Mouse (Mus musculus): Measurements from ENCODE around the gene Ostc. TPM values are rescaled to one million over a fixed set of nuclear protein-coding genes. Genes with fewer than 3 reads are reported as not detected.

Ostc gene
- polyA plus RNA-seq, 1 experiment from 2014 or later = 76.7 TPM

GRCm38 (mm10) chr3:130689630-130690029, 19.6 kb downstream of the Ostc start:
- Histone ChIP-seq H3K79me2 (ENCODE audit: inconsistent target) (no peaks in the 10 kb centered on the region), H3K36me3 (ENCODE audit: inconsistent target) (no peaks in the 10 kb centered on the region)
- WGBS (ENCODE audit: missing documents) = 51% methylated on average over 12 of the region's 12 CpGs

GRCm38 (mm10) chr3:130687051-130687450, 22.2 kb downstream of the Ostc start:
- Histone ChIP-seq H3K36me3 (ENCODE audit: inconsistent target) (no peaks in the 10 kb centered on the region), H3K4me3 (ENCODE audit: inconsistent target) (no peak overlapping the region), H3K27ac (no peak overlapping the region), H3K79me2 (ENCODE audit: inconsistent target) (no peaks in the 10 kb centered on the region)
- WGBS (ENCODE audit: missing documents) = 100% methylated on average over 1 of the region's 1 CpGs

More at GRCm38 (mm10) chr3:130689630-130690029, 19.6 kb downstream of the Ostc start:
- Histone ChIP-seq H3K4me3 (ENCODE audit: inconsistent target) (no peak overlapping the region), H3K27ac (no peak overlapping the region)

DNA sequence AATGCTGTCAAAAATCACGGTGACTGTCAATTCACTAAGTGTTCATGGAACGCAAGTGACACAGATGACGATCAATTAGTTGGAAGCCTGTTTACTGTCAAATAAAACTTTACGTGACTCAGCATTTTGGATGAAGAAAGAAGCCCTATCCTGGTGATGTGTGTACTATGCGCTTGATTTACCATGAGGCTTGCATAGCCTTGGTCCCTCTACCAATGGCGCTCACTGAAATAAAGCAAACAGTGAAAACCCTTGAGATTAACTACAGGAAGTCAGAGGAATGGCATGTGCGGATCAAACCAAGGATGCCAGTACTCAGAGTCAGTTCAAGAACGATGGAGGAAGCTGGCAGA, 24.3 kb downstream of the Ostc start:
- Histone ChIP-seq H3K4me3 (ENCODE audit: inconsistent target) (no peak overlapping the region), H3K36me3 (ENCODE audit: inconsistent target) (no peaks in the 10 kb centered on the region), H3K27ac (no peak overlapping the region), H3K79me2 (ENCODE audit: inconsistent target) (no peaks in the 10 kb centered on the region)
- 84% methylated on average over 8 of the region's 8 CpGs for WGBS (ENCODE audit: missing documents)

DNA sequence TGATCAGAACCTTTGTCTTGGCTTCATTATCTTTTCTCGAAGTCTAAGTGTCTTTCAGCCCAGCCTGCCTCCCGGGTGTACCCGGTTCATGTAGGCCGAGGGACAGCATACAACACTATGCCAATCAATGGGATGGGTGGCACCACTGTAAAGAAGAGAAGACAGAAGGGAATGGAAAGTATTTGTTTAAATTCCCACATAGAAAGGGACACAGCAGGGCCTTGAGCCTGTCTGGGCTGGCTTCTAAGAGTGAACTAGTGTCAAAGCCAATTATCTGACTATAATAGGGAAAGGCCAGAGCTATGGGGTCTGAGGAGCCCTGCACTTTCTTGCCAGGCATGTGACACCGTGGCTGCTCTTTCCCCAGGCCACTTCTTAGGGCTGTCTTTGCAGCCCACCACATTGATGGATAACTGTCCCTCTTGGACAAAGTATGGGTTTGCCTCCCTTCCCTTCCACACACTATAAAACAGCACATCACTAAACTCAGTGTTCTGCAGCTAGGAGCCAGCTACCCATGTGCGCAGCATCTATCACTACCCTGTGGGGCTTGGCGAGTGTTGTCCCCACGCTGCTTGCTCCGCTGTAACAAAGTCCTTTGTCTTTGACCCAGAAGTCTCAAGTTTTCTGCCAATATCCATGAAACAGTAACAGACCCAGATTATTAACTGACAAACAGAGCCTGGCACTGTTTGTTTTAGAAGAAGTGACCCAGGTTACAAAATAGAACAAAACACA, 24.8 kb downstream of the Ostc start:
- 93% methylated on average over 9 of the region's 9 CpGs for WGBS (ENCODE audit: missing documents)
- Histone ChIP-seq H3K27ac (no peak overlapping the region), H3K4me3 (ENCODE audit: inconsistent target) (no peak overlapping the region), H3K36me3 (ENCODE audit: inconsistent target) (no peaks in the 10 kb centered on the region), H3K79me2 (ENCODE audit: inconsistent target) (no peaks in the 10 kb centered on the region)

GRCm38 (mm10) chr3:130683836-130684235, 25.4 kb downstream of the Ostc start:
- Histone ChIP-seq H3K36me3 (ENCODE audit: inconsistent target) (no peaks in the 10 kb centered on the region), H3K4me3 (ENCODE audit: inconsistent target) (no peak overlapping the region), H3K79me2 (ENCODE audit: inconsistent target) (no peaks in the 10 kb centered on the region), H3K27ac (no peak overlapping the region)
- 93% methylated on average over 8 of the region's 8 CpGs for WGBS (ENCODE audit: missing documents)

GRCm38 (mm10) chr3:130682183-130682582, 27.1 kb downstream of the Ostc start:
- Histone ChIP-seq H3K4me3 (ENCODE audit: inconsistent target) (no peak overlapping the region), H3K27ac (no peak overlapping the region), H3K36me3 (ENCODE audit: inconsistent target) (no peaks in the 10 kb centered on the region), H3K79me2 (ENCODE audit: inconsistent target) (no peaks in the 10 kb centered on the region)
- WGBS (ENCODE audit: missing documents) = 94% methylated on average over 9 of the region's 9 CpGs

GRCm38 (mm10) chr3:130681226-130681625, 28.0 kb downstream of the Ostc start:
- Histone ChIP-seq H3K36me3 (ENCODE audit: inconsistent target) (no peaks in the 10 kb centered on the region), H3K27ac (no peak overlapping the region), H3K4me3 (ENCODE audit: inconsistent target) (no peak overlapping the region), H3K79me2 (ENCODE audit: inconsistent target) (no peaks in the 10 kb centered on the region)
- 82% methylated on average over 2 of the region's 2 CpGs for WGBS (ENCODE audit: missing documents)

DNA sequence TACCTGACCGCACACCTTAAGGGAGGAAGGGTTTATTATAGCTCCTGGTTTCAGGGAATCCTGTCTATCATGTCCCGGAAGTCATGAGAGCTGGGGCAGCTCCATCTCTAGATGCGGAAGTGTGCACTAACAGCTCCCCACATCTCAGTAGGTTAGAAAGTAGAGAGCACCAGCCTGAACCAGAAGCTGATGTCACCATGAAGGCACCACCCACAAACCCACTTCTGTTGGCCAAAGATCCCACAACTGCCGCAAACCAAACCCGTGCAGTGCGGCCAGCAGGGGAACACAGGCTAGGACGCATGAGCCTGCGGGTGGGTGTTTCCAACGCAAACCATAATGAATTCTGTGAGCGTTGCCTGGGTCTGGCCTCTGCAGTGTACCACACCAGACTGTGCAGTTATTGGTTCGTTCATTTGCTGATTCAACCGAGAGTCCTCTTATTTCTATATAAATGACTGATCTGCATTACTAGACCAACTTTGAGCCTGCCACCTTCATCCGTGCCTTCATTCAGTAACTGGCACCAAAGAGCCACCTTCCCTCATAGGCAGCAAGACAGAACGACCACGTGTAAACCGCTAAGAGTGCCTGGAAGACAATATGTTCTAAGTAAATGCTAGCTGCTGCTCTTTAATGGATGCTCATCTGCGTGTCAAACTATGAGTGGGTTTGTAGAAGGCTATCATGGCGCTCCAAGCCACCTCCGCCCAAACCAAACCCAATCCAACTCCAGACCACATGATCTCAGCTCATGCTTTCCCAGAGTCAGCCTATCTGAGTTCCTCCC, 31.4 kb downstream of the Ostc start:
- Histone ChIP-seq H3K27ac (no peak overlapping the region), H3K79me2 (ENCODE audit: inconsistent target) (no peaks in the 10 kb centered on the region), H3K36me3 (ENCODE audit: inconsistent target) (no peaks in the 10 kb centered on the region), H3K4me3 (ENCODE audit: inconsistent target) (no peak overlapping the region)
- WGBS (ENCODE audit: missing documents) = 93% methylated on average over 19 of the region's 19 CpGs

GRCm38 (mm10) chr3:130671291-130671690, 38.0 kb downstream of the Ostc start:
- Histone ChIP-seq H3K79me2 (ENCODE audit: inconsistent target) (no peaks in the 10 kb centered on the region), H3K27ac (no peak overlapping the region), H3K36me3 (ENCODE audit: inconsistent target) (no peaks in the 10 kb centered on the region), H3K4me3 (ENCODE audit: inconsistent target) (no peak overlapping the region)
- 88% methylated on average over 14 of the region's 14 CpGs for WGBS (ENCODE audit: missing documents)

DNA sequence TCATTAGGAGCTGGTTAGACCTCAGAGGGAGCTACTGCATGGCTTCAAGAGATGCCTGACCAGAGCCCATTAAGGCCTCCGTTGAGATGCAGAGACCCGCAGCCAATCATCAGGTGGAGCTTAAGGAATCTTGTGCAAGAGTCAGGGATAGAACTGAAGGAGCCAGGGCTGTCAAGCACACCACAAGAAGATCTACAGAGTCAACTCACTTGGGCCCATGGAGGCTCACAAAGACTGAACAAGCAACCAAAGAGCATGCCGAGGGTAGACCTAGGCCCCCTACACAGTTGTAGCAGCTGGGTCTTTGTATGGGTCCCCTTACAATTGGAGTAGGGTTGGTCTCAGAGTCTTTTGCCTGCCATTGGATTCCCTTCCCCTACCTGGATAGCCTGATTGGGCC, 46.7 kb downstream of the Ostc start:
- H3K4me3 ChIP-seq (ENCODE audit: inconsistent target) = no peak overlapping the region
- WGBS (ENCODE audit: missing documents) = 97% methylated on average over 3 of the region's 3 CpGs
- no peaks in the 10 kb centered on the region for H3K36me3 ChIP-seq (ENCODE audit: inconsistent target)
- no peak overlapping the region for H3K27ac ChIP-seq
- H3K79me2 ChIP-seq (ENCODE audit: inconsistent target) = no peaks in the 10 kb centered on the region

- H3K4me3 ChIP-seq (ENCODE audit: inconsistent target) = no peak overlapping the region
- 83% methylated on average over 6 of the region's 6 CpGs for WGBS (ENCODE audit: missing documents)
Measured at GRCm38 (mm10) chr3:130660619-130661018, 48.6 kb downstream of the Ostc start.

DNA sequence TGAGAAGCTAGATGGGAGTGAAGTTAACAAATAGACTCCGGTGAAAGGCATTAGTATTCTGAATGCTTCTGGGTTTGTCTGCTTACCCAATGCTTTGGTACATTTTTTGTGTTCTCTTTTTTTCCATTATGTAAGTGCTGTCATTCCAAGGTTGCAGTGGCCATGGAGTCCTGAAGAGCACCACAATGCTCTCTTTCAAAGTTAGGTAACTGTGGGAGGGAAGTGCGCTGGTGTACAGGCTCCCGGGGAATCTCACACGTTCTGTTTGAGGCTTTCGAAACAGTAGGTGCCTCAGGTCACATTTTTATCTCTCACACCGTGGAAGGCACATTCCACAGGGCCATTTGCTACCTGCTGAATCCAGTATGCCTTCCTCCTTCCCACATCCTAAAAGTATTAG, 59.7 kb downstream of the Ostc start:
- no peaks in the 10 kb centered on the region for H3K36me3 ChIP-seq (ENCODE audit: inconsistent target)
- no peaks in the 10 kb centered on the region for H3K79me2 ChIP-seq (ENCODE audit: inconsistent target)
- no peak overlapping the region for H3K4me3 ChIP-seq (ENCODE audit: inconsistent target)
- 73% methylated on average over 6 of the region's 6 CpGs for WGBS (ENCODE audit: missing documents)
- H3K27ac ChIP-seq = no peak overlapping the region

More at GRCm38 (mm10) chr3:130660619-130661018, 48.6 kb downstream of the Ostc start:
- no peak overlapping the region for H3K27ac ChIP-seq
- H3K36me3 ChIP-seq (ENCODE audit: inconsistent target) = no peaks in the 10 kb centered on the region
- H3K79me2 ChIP-seq (ENCODE audit: inconsistent target) = no peaks in the 10 kb centered on the region

GRCm38 (mm10) chr3:130646110-130646810, 63.0 kb downstream of the Ostc start:
- Histone ChIP-seq H3K27ac (no peak overlapping the region), H3K4me3 (ENCODE audit: inconsistent target) (no peak overlapping the region), H3K36me3 (ENCODE audit: inconsistent target) (no peaks in the 10 kb centered on the region), H3K79me2 (ENCODE audit: inconsistent target) (no peaks in the 10 kb centered on the region)
- WGBS (ENCODE audit: missing documents) = 88% methylated on average over 11 of the region's 11 CpGs
